Mouse (Mus musculus) left cerebral cortex, adult 2 months (tissue): ENCODE results near the gene Ptprs. TPM values are rescaled to one million over a fixed set of nuclear protein-coding genes. Genes with fewer than 3 reads are reported as not detected.

Source experiments
- DNase-seq, 2 experiments: peaks; one replicate each; pipeline ENCODE4 v3.0.0; 2021 to 2022; ENCODE audit warnings: low spot score in 2 of 2, mixed read lengths in 1 of 2; ENCODE audit errors: extremely low spot score in 1 of 2
- H3K27ac ChIP-seq: fragments of 200-600 bp; 2 replicates; pipeline ENCODE4 v1.8.1; 2022
- H3K4me3 ChIP-seq: fragments of 200-600 bp; 2 replicates; pipeline ENCODE4 v1.8.1; 2022
- CTCF ChIP-seq: fragments of 200-600 bp; IDR thresholded peaks from 2 replicates; pipeline ENCODE4 v1.8.1; 2022; ENCODE audit warnings: antibody characterized with exemption, mild to moderate bottlenecking, moderate library complexity
- intact Hi-C: fragments of 180-260 bp; cut with DNase I; formaldehyde crosslinking; loops from one replicate; pipeline ENCODE4 v1.15.1; 2025
- total RNA-seq, 2 experiments: library from RNA; stranded (reverse); gene quantifications; 2 replicates each; pipeline ENCODE4 v1.2.3; 2021

Ptprs gene
- total RNA-seq, 2 experiments from 2014 or later, result 645 to 696 TPM

GRCm38 (mm10) chr17:56473611-56473905 lies 2.7 kb downstream of the Ptprs start:
- H3K27ac ChIP-seq, result peak overlapping the region; percentile 96
- H3K4me3 ChIP-seq, result peak overlapping the region; percentile 89
- no peak for DNase-seq
- intact Hi-C loops, result no loop called here
- no peak for TF ChIP-seq CTCF

GRCm38 (mm10) chr17:56472733-56473610 lies 3.3 kb downstream of the Ptprs start:
- Histone ChIP-seq H3K27ac (peak overlapping the region; percentile 96), H3K4me3 (peak overlapping the region; percentile 89)
- intact Hi-C loops, result no loop called here
- peak; percentile 68 to 70 for DNase-seq
- TF ChIP-seq CTCF, result peak; percentile 49

GRCm38 (mm10) chr17:56472121-56472520 lies 4.2 kb downstream of the Ptprs start:
- Histone ChIP-seq H3K27ac (peak overlapping the region; percentile 96), H3K4me3 (peak overlapping the region; percentile 89)
- intact Hi-C loops, result no loop called here
- DNase-seq, result no peak
- no peak for TF ChIP-seq CTCF

GRCm38 (mm10) chr17:56471136-56471535 lies 5.1 kb downstream of the Ptprs start:
- Histone ChIP-seq H3K4me3 (no peak overlapping the region), H3K27ac (no peak overlapping the region)
- no peak for TF ChIP-seq CTCF
- intact Hi-C loops, result no loop called here
- DNase-seq, result no peak

GRCm38 (mm10) chr17:56470571-56470970 lies 5.7 kb downstream of the Ptprs start:
- Histone ChIP-seq H3K4me3 (no peak overlapping the region), H3K27ac (0 out of 2 replicates have a peak overlapping the region, but pooled peaks have one; percentile 11)
- DNase-seq, result no peak
- no peak for TF ChIP-seq CTCF
- intact Hi-C loops, result no loop called here

GRCm38 (mm10) chr17:56470001-56470436 lies 6.3 kb downstream of the Ptprs start:
- no peak for TF ChIP-seq CTCF
- Histone ChIP-seq H3K27ac (peak overlapping the region; percentile 59), H3K4me3 (peak overlapping the region; percentile 23)
- intact Hi-C loops, result no loop called here
- DNase-seq, result no peak

- no peak for DNase-seq
- TF ChIP-seq CTCF, result no peak
- Histone ChIP-seq H3K27ac (peak overlapping the region; percentile 59), H3K4me3 (peak overlapping the region; percentile 23; the same call in 1 of the 2 replicates)
- intact Hi-C loops, result loop anchor here (2.0 kb wide), 1 partner anchor 26 kb away; no protein-coding TSS in a partner anchor
Observed at GRCm38 (mm10) chr17:56469275-56469674, 7.0 kb downstream of the Ptprs start.

- peak in 1 of 2 experiments; percentile 51 for DNase-seq
- Histone ChIP-seq H3K4me3 (no peak overlapping the region), H3K27ac (peak overlapping the region; percentile 59; the same call in 1 of the 2 replicates)
- intact Hi-C loops, result loop anchor here (2.0 kb wide), 1 partner anchor 26 kb away; no protein-coding TSS in a partner anchor
- no peak for TF ChIP-seq CTCF
Observed at GRCm38 (mm10) chr17:56468870-56469269, 7.4 kb downstream of the Ptprs start.

- no peak for DNase-seq
- H3K4me3 ChIP-seq, result no peak overlapping the region
- peak; percentile 28 for TF ChIP-seq CTCF
- peak overlapping the region; percentile 48; the same call in 1 of the 2 replicates for H3K27ac ChIP-seq
- intact Hi-C loops, result loop anchor here (2.0 kb wide), 1 partner anchor 26 kb away; no protein-coding TSS in a partner anchor
Observed at GRCm38 (mm10) chr17:56468380-56468779, 7.9 kb downstream of the Ptprs start.

- peak in 1 of 2 experiments; percentile 56 for DNase-seq
- intact Hi-C loops, result no loop called here
- TF ChIP-seq CTCF, result no peak
- Histone ChIP-seq H3K4me3 (no peak overlapping the region), H3K27ac (peak overlapping the region; percentile 48)
Observed at GRCm38 (mm10) chr17:56467456-56467884, 8.8 kb downstream of the Ptprs start.

- intact Hi-C loops, result no loop called here
- H3K27ac ChIP-seq, result no peak overlapping the region
- no peak for TF ChIP-seq CTCF
- no peak for DNase-seq
- H3K4me3 ChIP-seq, result no peak overlapping the region
Observed at GRCm38 (mm10) chr17:56466747-56467146, 9.5 kb downstream of the Ptprs start.

GRCm38 (mm10) chr17:56464817-56465216 lies 11.5 kb downstream of the Ptprs start:
- intact Hi-C loops, result no loop called here
- Histone ChIP-seq H3K27ac (no peak overlapping the region), H3K4me3 (no peak overlapping the region)
- DNase-seq, result no peak
- TF ChIP-seq CTCF, result no peak

- H3K27ac ChIP-seq, result no peak overlapping the region
- no peak overlapping the region for H3K4me3 ChIP-seq
- intact Hi-C loops, result no loop called here
- no peak for DNase-seq
- TF ChIP-seq CTCF, result no peak
Observed at GRCm38 (mm10) chr17:56464345-56464744, 11.9 kb downstream of the Ptprs start.
